Mouse (Mus musculus): ENCODE results near the gene Grtp1. TPM values are rescaled to one million over a fixed set of nuclear protein-coding genes. Genes with fewer than 3 reads are reported as not detected.
"Not testable (repeated sequence)": the region's sequence is repeated elsewhere in the genome, so short reads cannot be mapped to it uniquely, and the experiment has no call there.

Grtp1 gene
- polyA plus RNA-seq, 1 experiment from 2014 or later: 110 TPM

DNA sequence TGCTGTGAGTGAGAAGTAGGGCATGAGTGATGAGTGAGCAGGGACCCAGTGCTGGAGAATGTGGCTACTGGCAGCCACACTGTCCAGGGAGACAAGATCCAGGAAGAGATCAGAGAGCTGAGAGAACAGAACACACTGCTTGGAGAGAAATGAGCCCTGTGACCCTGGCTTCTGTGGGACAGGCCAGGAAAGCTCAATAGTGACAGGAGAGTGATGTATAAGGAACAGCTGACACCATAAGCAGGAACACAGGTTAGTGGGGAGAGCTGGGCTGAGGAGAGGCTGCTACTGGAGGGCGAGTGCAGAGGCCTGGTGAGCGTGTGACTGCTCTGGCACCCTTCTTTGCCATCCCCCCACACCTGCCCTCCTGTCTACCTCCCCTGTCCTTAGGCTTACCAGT lies 49.5 kb downstream of the Grtp1 start:
- no peaks in the 10 kb centered on the region for H3K9me3 ChIP-seq (ENCODE audit: control insufficient read depth)
- no peak overlapping the region for H3K4me2 ChIP-seq (replicated peaks; ENCODE audit: low read depth)
- no peak; the same call in 1 of the 2 replicates for ATAC-seq
- H3K4me3 ChIP-seq (ENCODE audit: low read depth, low read length): no peak overlapping the region
- TF ChIP-seq CTCF (IDR thresholded peaks at IDR 0.05; ENCODE audit: low read depth): no peak
- H3K4me1 ChIP-seq (replicated peaks; ENCODE audit: control insufficient read depth, insufficient read depth, low read length): no peaks in the 10 kb centered on the region
- H3K27me3 ChIP-seq (replicated peaks; ENCODE audit: control insufficient read depth, insufficient read depth, low read length): no peaks in the 10 kb centered on the region
- peaks cover 34% of the 10 kb centered on the region for H3K36me3 ChIP-seq (ENCODE audit: control insufficient read depth, insufficient read depth)
- 92% methylated on average over 2 of the region's 2 CpGs for WGBS
- H3K27ac ChIP-seq (ENCODE audit: low read depth, low read length): no peak overlapping the region
- no peak overlapping the region for H3K9ac ChIP-seq (ENCODE audit: low read depth, low read length)

DNA sequence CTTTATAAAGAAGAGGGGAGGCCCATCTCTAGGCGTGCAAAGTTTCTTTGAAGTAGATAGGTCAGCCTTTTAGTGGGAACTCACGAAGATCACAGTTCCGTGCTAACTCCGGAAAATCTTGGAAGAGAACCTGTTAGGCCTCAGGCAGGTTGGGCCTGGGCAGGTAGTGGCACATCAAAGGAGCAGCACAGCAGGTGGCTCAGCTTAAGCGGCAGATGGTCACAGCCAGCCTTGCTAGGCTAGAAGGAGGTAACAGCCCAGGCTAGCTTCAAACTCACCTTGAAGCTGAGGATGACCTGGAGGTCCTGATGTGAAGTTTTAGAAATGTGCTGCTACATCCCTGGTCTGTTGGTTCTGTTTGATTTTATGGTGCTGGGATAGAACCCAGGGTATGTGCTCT lies 50.6 kb downstream of the Grtp1 start:
- no peaks in the 10 kb centered on the region for H3K27me3 ChIP-seq (replicated peaks; ENCODE audit: control insufficient read depth, insufficient read depth, low read length)
- H3K4me3 ChIP-seq (ENCODE audit: low read depth, low read length): no peak overlapping the region
- H3K4me2 ChIP-seq (replicated peaks; ENCODE audit: low read depth): no peak overlapping the region
- peaks cover 44% of the 10 kb centered on the region for H3K36me3 ChIP-seq (ENCODE audit: control insufficient read depth, insufficient read depth)
- no peaks in the 10 kb centered on the region for H3K4me1 ChIP-seq (replicated peaks; ENCODE audit: control insufficient read depth, insufficient read depth, low read length)
- H3K27ac ChIP-seq (ENCODE audit: low read depth, low read length): no peak overlapping the region
- ATAC-seq: no peak
- H3K9ac ChIP-seq (ENCODE audit: low read depth, low read length): no peak overlapping the region
- no peaks in the 10 kb centered on the region for H3K9me3 ChIP-seq (ENCODE audit: control insufficient read depth)
- no peak for TF ChIP-seq CTCF (IDR thresholded peaks at IDR 0.05; ENCODE audit: low read depth)
- 48% methylated on average over 5 of the region's 5 CpGs for WGBS

DNA sequence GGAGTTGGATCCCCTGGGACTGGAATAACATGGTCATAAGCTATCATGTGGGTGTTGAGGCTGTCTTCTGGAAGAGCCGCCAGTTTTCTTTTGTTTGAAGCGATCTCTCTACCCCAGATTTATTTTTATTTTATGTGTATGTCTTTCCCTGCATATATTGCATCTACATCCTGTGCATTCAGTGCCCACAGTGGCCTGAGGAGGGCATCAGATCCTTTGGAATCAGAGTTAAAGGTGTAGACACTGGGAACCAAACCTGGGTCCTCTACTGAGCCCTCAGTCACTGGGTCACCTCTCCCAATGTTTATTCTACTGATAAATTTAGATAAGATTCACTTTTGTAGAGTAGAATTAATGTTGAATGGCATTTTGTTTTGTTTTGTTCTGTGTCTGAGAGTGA lies 51.1 kb downstream of the Grtp1 start:
- no peaks in the 10 kb centered on the region for H3K27me3 ChIP-seq (replicated peaks; ENCODE audit: control insufficient read depth, insufficient read depth, low read length)
- no peak overlapping the region for H3K9ac ChIP-seq (ENCODE audit: low read depth, low read length)
- H3K4me2 ChIP-seq (replicated peaks; ENCODE audit: low read depth): no peak overlapping the region
- H3K9me3 ChIP-seq (ENCODE audit: control insufficient read depth): no peaks in the 10 kb centered on the region
- WGBS: 100% methylated on average over 2 of the region's 2 CpGs
- no peaks in the 10 kb centered on the region for H3K4me1 ChIP-seq (replicated peaks; ENCODE audit: control insufficient read depth, insufficient read depth, low read length)
- no peak overlapping the region for H3K27ac ChIP-seq (ENCODE audit: low read depth, low read length)
- TF ChIP-seq CTCF (IDR thresholded peaks at IDR 0.05; ENCODE audit: low read depth): peak; percentile 37; the same call in 1 of the 2 replicates
- H3K36me3 ChIP-seq (ENCODE audit: control insufficient read depth, insufficient read depth): peaks cover 50% of the 10 kb centered on the region
- no peak overlapping the region for H3K4me3 ChIP-seq (ENCODE audit: low read depth, low read length)
- no peak for ATAC-seq

DNA sequence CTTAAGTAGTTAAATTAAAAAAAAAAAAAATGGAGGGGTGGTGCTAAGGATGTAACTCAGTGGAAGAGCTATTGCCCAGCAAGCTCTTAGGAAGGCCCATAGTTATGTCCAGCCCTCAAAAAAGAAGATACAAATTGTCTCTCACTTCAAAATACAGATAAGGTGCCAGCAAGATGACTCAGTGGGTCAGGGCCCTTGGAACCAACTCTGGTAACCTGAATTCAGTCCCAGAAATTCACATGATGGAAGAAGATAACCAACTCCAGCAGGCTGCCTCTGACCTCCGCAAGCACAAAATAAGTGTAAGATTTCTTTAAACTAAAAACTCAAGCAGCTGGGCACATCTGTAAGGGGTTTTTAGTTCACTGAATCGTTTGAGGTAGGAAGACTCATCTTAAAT lies 51.9 kb downstream of the Grtp1 start:
- Histone ChIP-seq H3K36me3 (ENCODE audit: control insufficient read depth, insufficient read depth) (peaks cover 50% of the 10 kb centered on the region), H3K4me3 (ENCODE audit: low read depth, low read length) (no peak overlapping the region), H3K4me2 (replicated peaks; ENCODE audit: low read depth) (no peak overlapping the region), H3K9ac (ENCODE audit: low read depth, low read length) (no peak overlapping the region), H3K27me3 (replicated peaks; ENCODE audit: control insufficient read depth, insufficient read depth, low read length) (no peaks in the 10 kb centered on the region), H3K9me3 (ENCODE audit: control insufficient read depth) (no peaks in the 10 kb centered on the region), H3K4me1 (replicated peaks; ENCODE audit: control insufficient read depth, insufficient read depth, low read length) (no peaks in the 10 kb centered on the region), H3K27ac (ENCODE audit: low read depth, low read length) (no peak overlapping the region)
- 89% methylated on average over 2 of the region's 2 CpGs for WGBS
- TF ChIP-seq CTCF (IDR thresholded peaks at IDR 0.05; ENCODE audit: low read depth): no peak
- no peak for ATAC-seq

DNA sequence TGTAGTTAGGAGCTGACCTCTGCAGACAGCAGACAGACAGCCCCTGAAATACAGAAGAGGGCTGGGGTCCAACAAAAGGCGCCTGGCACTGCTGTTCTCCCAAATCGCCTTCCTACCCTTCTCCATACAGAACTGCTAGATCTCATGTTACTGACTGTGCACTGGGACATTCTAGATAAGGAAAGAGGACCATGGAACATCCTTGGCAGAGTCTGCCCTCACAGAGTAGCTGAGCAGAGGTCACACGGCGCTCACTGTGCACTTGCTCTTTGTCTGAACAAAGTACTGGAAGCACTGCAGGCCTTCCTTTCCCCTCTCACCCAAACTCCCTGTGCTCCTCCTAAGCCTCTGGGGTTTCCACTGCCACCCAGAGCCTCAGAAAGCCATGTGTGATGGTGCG lies 58.7 kb downstream of the Grtp1 start:
- 88% methylated on average over 5 of the region's 5 CpGs for WGBS
- no peaks in the 10 kb centered on the region for H3K4me1 ChIP-seq (replicated peaks; ENCODE audit: control insufficient read depth, insufficient read depth, low read length)
- H3K9me3 ChIP-seq (ENCODE audit: control insufficient read depth): no peaks in the 10 kb centered on the region
- H3K9ac ChIP-seq (ENCODE audit: low read depth, low read length): no peak overlapping the region
- TF ChIP-seq CTCF (IDR thresholded peaks at IDR 0.05; ENCODE audit: low read depth): no peak
- H3K27me3 ChIP-seq (replicated peaks; ENCODE audit: control insufficient read depth, insufficient read depth, low read length): no peaks in the 10 kb centered on the region
- H3K36me3 ChIP-seq (ENCODE audit: control insufficient read depth, insufficient read depth): peaks cover 98% of the 10 kb centered on the region
- no peak overlapping the region for H3K4me2 ChIP-seq (replicated peaks; ENCODE audit: low read depth)
- ATAC-seq: no peak
- H3K27ac ChIP-seq (ENCODE audit: low read depth, low read length): no peak overlapping the region; the same call in 1 of the 2 replicates
- no peak overlapping the region for H3K4me3 ChIP-seq (ENCODE audit: low read depth, low read length)

DNA sequence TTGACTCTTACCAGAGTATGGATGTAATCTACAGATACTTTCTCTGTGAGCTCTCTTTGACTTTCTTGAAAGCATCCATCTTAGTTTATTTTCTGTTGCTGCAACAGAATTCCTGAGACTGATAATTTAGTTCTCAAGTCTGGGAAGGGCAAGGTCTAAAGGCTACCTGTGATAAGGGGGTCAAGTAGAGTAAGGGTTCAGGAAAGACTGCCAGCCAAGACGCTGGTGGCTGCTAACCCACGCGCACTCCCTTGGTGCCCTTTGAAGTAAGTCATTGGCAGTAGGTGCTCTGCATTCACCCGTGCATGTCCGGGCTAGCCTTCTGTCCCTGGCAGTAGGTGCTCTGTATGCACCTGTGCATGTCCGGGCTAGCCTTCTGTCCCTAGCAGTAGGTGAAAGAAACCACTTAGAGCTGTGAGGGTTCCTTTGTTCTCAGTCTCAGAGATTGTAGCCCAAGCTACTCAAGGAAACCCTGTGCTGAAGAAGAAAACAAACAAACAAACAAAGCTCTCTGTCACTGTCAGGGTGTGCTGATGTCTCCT lies 60.7 kb downstream of the Grtp1 start:
- WGBS: 65% methylated on average over 6 of the region's 6 CpGs
- H3K9me3 ChIP-seq (ENCODE audit: control insufficient read depth): no peaks in the 10 kb centered on the region
- H3K36me3 ChIP-seq (ENCODE audit: control insufficient read depth, insufficient read depth): peaks cover 96% of the 10 kb centered on the region
- H3K4me3 ChIP-seq (ENCODE audit: low read depth, low read length): no peak overlapping the region
- no peak for TF ChIP-seq CTCF (IDR thresholded peaks at IDR 0.05; ENCODE audit: low read depth)
- H3K27me3 ChIP-seq (replicated peaks; ENCODE audit: control insufficient read depth, insufficient read depth, low read length): no peaks in the 10 kb centered on the region
- ATAC-seq: peak; percentile 67
- 0 out of 2 replicates have a peak overlapping the region, but pooled peaks have one; percentile 35 for H3K27ac ChIP-seq (ENCODE audit: low read depth, low read length)
- no peak overlapping the region for H3K4me2 ChIP-seq (replicated peaks; ENCODE audit: low read depth)
- H3K9ac ChIP-seq (ENCODE audit: low read depth, low read length): no peak overlapping the region
- no peaks in the 10 kb centered on the region for H3K4me1 ChIP-seq (replicated peaks; ENCODE audit: control insufficient read depth, insufficient read depth, low read length)

DNA sequence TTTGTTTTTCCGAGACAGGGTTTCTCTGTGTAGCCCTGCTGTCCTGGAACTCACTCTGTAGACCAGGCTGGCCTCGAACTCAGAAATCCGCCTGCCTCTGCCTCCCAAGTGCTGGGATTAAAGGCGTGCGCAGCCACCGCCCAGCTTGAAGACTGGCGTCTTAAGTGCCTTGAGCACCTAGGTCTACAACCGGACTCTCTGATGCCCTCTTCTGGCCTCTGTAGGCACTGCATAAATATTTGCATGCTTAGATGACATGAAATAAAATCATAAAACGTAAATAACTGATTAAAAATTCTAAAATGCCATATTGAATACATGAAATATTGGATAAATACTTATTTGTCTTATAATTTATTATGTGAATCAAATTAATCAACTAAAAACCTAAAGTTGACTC lies 68.2 kb downstream of the Grtp1 start:
- not testable (repeated sequence) for H3K4me1 ChIP-seq (replicated peaks; ENCODE audit: control insufficient read depth, insufficient read depth, low read length); H3K27ac ChIP-seq (ENCODE audit: low read depth, low read length); H3K4me2 ChIP-seq (replicated peaks; ENCODE audit: low read depth); H3K4me3 ChIP-seq (ENCODE audit: low read depth, low read length); H3K27me3 ChIP-seq (replicated peaks; ENCODE audit: control insufficient read depth, insufficient read depth, low read length); H3K9ac ChIP-seq (ENCODE audit: low read depth, low read length); ATAC-seq; H3K9me3 ChIP-seq (ENCODE audit: control insufficient read depth)
- 69% methylated on average over 9 of the region's 9 CpGs for WGBS
- peaks cover 85% of the 10 kb centered on the region for H3K36me3 ChIP-seq (ENCODE audit: control insufficient read depth, insufficient read depth)
- peak; percentile 69 for TF ChIP-seq CTCF (IDR thresholded peaks at IDR 0.05; ENCODE audit: low read depth)

Data from intestine, postnatal 0 days (tissue).